Mouse (Mus musculus) CH12.LX (cell line): Measurements from ENCODE around the gene Ppm1m.

ENCODE experiments used
- CTCF ChIP-seq, 2 experiments: IDR thresholded peaks in 1 of 2; conservative IDR thresholded peaks in 1 of 2; 2 replicates each; pipeline ENCODE4 v1.5.1; 2011 to 2012; ENCODE audit warnings: low read depth in 2 of 2, low read length in 2 of 2, improper control_type of control experiment in 1 of 2, inconsistent platforms in 1 of 2, mild to moderate bottlenecking in 1 of 2, moderate library complexity in 1 of 2
- ELF1 ChIP-seq: IDR thresholded peaks from 2 replicates; pipeline ENCODE4 v1.6.1; 2014; ENCODE audit warnings: low read depth, mild to moderate bottlenecking, inconsistent platforms, low read length, improper control_type of control experiment
- EP300 ChIP-seq: IDR thresholded peaks from 2 replicates; pipeline ENCODE4 v1.6.1; 2011; ENCODE audit warnings: low read length, improper control_type of control experiment
- MAFK ChIP-seq: IDR thresholded peaks from 2 replicates; pipeline ENCODE4 v1.6.1; 2011; ENCODE audit warnings: low read length, improper control_type of control experiment; ENCODE audit not compliant: insufficient replicate concordance
- MAX ChIP-seq: IDR thresholded peaks from 2 replicates; pipeline ENCODE4 v1.6.1; 2011; ENCODE audit warnings: low read length, improper control_type of control experiment
- MYC ChIP-seq: IDR thresholded peaks from 2 replicates; pipeline ENCODE4 v1.6.1; 2011; ENCODE audit warnings: low read depth, mild to moderate bottlenecking, improper control_type of control experiment, low read length
- POLR2A ChIP-seq: IDR thresholded peaks from 2 replicates; pipeline ENCODE4 v1.6.1; 2011; ENCODE audit warnings: low read depth, mild to moderate bottlenecking, improper control_type of control experiment, low read length
- POLR2AphosphoS2 ChIP-seq: IDR thresholded peaks from 2 replicates; pipeline ENCODE4 v1.6.1; 2011; ENCODE audit warnings: low read depth, low read length, improper control_type of control experiment
- TCF12 ChIP-seq: IDR thresholded peaks from 2 replicates; pipeline ENCODE4 v1.6.1; 2014; ENCODE audit warnings: low read depth, mild to moderate bottlenecking, inconsistent platforms, low read length, improper control_type of control experiment
- USF1 ChIP-seq: IDR thresholded peaks from 2 replicates; pipeline ENCODE4 v1.6.1; 2014; ENCODE audit warnings: low read depth, mild to moderate bottlenecking, inconsistent platforms, low read length, improper control_type of control experiment
- ZKSCAN1 ChIP-seq: IDR thresholded peaks from 2 replicates; pipeline ENCODE4 v1.6.1; 2012; ENCODE audit warnings: low read depth, inconsistent platforms, low read length, improper control_type of control experiment, borderline replicate concordance
- ZNF384 ChIP-seq: IDR thresholded peaks from 2 replicates; pipeline ENCODE4 v1.6.1; 2012; ENCODE audit warnings: low read depth, low read length, improper control_type of control experiment, inconsistent platforms

- no peak for TF ChIP-seq USF1
- no peak for TF ChIP-seq MYC
- TF ChIP-seq CTCF (conservative IDR thresholded peaks at IDR 0.05 in 1 of 2, IDR thresholded peaks at IDR 0.05 in 1 of 2; ENCODE audit: low read depth in 2 of 2, low read length in 2 of 2): no peak
- TF ChIP-seq EP300: no peak
- no peak for TF ChIP-seq MAFK
- TF ChIP-seq POLR2A: no peak
- TF ChIP-seq POLR2AphosphoS2: no peak
- TF ChIP-seq TCF12: no peak
- no peak for TF ChIP-seq ZKSCAN1
- no peak for TF ChIP-seq ELF1
- no peak for TF ChIP-seq MAX
- TF ChIP-seq ZNF384: no peak
Observed at GRCm38 (mm10) chr9:106226151-106226682, 26.7 kb upstream of the Ppm1m start.
